Mouse (Mus musculus): ENCODE data around the gene Pigz. TPM values are rescaled to one million over a fixed set of nuclear protein-coding genes. Genes with fewer than 3 reads are reported as not detected.
"Not testable (repeated sequence)": the region's sequence is repeated elsewhere in the genome, so short reads cannot be mapped to it uniquely, and the experiment has no call there.

Gene Pigz
- total RNA-seq, 2 experiments from 2014 or later, result 20.3 to 23.5 TPM

DNA sequence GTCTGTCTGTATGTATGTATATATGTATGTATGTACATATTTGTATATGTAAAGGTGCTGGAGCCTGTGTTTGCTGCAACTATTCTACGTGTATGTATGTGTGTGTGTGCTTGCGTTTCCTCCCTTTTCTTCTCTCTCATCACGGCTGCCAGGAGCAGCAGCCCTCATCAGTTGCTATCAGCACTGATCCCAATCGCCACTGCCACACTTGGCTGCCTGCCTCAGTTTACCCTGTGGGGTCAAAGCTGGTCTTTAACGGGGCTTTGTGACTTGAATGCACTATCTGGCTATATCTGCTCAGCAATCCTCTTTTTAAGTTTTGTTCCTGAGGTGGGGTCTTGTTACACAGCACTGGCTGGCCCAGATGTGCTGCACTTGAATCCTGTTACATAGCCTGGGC is 6.2 kb upstream of the Pigz start:
- no peak for DNase-seq (ENCODE audit: low spot score in 2 of 2)

DNA sequence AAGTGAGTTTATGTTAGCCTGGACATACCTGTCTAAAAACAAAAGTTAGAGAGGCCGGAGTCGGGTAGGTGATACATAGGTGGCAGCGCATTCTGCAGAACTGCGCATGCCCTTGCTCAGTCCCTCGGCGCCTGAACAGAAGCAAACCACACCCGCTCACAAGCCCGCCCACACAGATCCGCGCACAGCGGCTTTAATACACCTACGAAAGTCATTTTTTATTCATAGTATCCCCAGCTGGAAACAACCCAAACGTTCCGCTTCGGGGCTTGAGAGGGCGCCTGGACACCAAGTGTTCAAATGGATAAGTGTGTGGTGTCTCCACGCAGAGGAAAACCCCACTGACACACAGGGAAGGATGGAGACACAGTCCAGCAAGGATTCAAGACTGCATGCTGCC is 2.3 kb upstream of the Pigz start:
- peak in 1 of 2 experiments; percentile 45 for DNase-seq (ENCODE audit: low spot score in 2 of 2)

DNA sequence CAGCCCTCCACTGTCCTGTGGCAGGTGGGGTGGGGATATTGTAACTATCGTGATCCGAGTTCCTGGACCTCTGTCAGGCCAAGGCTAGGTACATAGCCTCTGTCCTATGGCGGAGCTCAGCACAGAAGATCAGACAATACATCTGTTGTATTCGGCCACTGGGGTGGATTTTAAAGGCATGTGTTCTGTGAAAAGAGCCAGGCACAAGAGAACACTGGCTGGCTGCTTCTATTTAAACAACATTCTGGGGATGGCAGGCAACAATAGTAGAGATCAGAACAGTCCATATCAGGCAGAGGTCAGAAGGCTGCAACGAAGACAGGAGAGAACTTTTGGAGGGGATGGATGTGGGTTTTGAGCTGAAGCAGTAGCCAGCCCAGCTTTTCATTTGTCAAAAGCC is 1.4 kb upstream of the Pigz start:
- DNase-seq (ENCODE audit: low spot score in 2 of 2), result no peak

DNA sequence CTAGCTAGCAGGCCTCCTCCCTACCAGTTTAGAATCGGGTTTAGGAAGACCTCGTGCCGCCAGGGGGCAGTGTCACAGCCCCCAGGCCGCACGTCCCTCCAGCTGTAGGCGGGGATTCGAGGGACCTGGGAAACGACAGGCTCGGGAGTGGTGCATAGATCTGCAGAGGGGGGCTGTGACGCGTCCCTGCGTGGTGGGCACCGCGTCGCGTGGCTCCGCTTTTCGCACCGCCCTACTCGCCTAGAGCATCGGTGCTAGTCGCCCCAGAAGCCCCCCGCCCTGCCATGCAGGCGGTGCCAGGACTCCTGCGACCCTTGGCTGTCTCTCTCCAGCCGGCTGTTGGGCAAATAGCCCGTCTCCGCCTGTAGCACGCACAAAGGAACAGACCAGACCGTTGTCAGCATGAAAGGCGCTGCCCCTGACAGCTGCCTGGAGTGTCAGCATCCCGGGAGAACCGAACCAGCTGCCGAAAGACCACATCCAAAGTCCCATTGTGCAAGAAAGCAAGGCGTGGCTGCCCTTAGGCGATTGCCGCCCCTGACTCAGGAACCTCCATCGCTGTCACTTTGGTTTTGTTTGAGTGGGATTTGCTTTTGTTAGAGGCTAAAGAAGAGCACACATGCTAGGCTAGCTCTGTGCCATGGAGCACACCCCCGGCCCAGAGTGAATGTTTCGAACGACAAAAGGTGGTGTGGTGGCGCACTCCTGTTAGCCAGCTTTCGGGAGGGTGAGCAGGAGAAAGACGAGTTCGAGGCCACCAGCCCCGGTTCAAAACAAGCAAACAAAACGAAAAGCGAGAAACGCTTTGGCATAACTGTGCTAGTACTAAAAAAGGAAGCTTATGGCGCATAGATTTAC is 582 bp upstream of the Pigz start:
- DNase-seq (ENCODE audit: low spot score in 2 of 2), result peak; percentile 85 to 91

DNA sequence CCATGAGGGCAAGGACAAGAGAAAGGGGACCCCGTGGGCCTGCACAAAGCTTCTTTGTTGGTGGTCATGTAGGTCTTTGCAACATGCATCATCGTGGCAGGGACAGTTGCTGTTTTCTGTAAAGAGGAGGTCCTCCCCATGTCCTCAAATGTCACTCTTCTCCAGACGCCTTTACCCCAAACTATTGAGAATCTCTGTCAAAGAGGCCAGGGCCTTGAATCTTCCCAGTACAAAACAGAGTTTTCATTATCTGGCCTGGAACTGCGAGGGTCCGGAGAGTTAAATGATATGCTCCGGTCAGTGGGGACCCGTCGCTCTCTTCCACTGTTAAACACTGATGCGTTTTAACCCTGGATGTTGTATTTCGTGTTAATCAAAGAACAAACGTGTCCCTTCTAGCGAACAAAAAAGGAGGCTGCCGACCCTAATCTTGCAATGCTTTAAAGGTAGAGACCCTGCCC is 929 bp downstream of the Pigz start:
- DNase-seq (ENCODE audit: low spot score in 2 of 2), result no peak

DNA sequence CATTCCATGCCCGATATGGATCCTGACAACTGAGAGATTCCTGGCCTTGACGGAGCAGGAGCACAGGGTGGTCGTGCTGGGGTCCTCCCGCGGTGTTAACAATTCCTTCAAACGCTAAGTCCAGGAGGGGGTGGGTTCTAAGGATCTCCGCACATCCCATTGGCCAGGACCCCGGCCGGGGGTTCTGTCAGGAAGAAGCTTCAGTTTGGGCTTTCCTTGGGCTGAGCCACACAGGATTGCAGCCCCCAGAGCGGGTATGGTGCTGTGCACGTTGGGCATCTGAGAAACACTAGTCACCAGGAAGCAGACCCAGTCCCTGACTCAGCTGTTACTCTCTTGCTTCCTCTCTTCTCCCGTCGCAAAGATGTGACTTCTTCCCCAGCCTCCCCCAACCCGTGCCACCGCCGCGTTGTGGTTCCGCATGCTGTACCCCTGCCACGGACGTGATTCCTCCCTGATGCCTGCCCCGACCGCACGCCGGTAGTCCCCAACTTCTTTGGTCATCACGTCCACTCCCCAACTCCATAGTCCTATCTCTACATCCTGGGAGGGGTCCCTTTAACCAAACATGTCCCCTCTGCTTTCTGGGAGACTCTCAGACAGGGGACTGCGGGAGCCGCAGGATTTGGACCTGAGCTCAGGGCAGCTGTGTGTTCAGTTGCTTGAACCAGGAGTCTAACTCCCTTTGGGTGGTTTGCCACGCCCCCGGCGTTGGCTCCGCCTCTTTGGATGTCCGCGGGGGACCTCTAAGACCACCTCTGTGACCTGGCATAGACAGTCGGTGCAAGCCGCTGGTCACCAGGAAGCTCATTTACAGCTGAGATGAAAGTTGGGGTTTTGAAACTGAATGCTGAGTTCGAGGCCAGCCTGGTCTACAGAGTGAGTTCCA is 1.7 kb downstream of the Pigz start:
- DNase-seq (ENCODE audit: low spot score in 2 of 2), result peak; percentile 37 to 48

DNA sequence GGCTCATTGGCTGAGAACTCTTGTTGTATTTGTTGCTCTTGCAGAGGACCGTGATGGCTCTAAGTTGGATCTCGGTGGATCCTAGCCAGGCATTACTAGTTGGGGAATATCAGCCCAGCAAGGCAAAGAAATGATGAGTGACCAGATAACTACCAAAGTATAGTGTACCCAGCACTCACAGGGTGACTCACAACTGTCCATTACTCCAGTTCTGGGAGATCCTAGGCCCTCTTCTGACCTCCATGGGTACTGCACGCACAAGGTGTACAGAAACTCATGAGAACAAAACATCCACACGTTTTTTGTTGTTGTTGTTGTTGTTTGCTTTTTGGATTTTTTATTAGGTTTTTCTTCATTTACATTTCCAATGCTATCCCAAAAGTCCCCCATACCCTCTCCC is 2.9 kb downstream of the Pigz start:
- DNase-seq (ENCODE audit: low spot score in 2 of 2), result no peak

DNA sequence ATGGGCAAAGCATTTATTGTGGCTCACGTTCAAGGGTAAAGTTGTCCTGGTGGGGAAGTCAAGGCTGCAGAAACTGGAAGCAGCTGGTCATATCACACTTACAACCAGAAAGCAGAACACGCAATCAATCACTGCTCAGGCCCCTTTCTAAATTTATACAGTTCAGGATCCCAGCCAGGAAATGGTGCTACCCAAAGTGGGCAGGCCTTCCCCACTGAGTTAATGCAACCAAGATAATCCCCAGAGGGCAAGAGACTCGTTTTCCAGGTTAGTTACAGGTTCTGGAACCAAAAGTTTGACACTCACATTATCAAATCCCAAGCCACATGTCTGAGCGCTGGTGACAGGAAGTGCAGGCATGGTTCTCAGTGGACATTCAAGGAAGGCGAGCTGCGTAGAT is 5.2 kb downstream of the Pigz start:
- DNase-seq (ENCODE audit: low spot score in 2 of 2), result no peak

DNA sequence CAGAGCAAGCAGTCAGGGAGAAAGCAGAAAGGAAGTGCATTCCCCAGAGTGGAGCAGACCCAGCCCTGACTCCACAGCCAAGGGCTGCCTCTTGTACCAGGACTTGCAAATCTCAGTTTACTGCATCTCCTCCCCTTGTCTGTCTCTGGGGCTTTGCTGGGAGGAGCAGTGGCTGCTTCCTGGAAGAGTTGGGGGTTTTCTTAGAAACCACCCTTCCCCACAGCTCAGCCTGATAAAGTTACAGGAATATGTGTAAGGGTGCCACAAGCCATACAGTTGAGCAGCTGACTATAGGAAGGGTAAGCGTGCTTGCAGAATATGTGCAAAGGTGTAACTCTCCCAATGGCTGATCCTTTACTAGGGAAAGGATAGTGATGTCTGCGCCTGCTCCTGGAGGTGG is 6.9 kb downstream of the Pigz start:
- DNase-seq (ENCODE audit: low spot score in 2 of 2), result no peak

DNA sequence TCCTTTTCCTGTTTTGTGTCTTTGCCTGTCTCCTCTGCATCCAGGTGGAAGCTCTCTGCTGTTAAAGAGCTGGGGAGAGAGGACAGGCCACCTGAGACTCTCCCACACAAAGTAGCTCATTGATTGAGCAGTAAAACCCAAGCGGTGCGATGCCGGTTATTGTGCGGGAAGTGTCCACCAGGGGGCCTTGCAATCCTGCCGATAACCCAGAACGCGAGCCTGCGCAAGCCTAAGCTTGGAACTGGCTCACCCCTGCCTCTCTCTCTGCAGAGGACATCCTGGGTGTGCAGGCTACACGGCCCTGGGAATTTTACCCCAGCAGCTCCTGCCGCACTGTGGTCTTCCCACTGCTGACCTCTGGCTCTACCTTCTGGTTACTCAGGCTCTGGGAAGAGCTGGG is 10.3 kb downstream of the Pigz start:
- DNase-seq (ENCODE audit: low spot score in 2 of 2), result peak; percentile 84 to 85

DNA sequence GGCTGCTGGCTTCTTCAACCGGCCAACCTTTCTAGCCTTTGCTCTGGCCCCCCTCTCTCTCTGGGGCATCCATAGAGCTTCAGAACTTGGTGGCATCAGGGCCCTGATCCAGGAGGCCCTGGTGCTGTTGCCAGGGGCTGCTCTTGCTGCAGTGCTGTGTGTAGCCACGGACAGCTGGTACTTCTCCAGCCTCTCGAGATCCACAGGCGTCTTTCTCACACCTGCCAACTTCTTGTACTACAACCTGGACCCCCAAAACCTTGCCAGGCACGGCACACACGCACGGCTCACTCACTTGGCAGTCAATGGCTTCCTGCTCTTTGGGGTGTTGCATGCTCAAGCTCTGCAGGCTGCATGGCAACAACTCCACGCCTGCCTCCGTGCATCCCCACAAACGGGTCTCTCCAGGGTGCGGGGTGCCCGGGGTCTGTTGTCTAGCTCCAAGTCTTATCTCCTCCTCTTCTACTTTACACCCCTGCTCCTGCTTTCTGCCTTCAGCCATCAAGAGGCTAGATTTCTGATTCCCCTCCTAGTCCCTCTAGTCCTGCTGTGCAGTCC is 11.1 kb downstream of the Pigz start:
- no peak for DNase-seq (ENCODE audit: low spot score in 2 of 2)

DNA sequence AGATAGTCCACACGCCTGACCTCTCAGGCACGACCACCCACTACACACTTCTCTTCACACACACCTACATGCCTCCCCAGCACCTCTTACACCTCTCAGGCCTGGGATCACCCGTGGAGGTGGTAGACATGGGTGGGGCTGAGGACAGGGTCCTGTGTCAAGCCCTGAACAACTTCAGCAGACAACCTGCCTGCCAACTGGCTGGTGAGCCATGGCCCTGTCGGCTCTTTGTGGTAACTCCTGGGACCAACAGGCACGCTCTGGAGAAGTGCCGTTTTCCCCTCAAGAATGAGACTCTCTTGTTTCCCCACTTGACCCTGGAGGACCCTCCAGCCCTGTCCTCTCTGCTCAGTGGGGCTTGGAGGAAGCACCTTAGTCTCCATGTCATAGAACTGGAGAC is 11.7 kb downstream of the Pigz start:
- DNase-seq (ENCODE audit: low spot score in 2 of 2), result no peak

DNA sequence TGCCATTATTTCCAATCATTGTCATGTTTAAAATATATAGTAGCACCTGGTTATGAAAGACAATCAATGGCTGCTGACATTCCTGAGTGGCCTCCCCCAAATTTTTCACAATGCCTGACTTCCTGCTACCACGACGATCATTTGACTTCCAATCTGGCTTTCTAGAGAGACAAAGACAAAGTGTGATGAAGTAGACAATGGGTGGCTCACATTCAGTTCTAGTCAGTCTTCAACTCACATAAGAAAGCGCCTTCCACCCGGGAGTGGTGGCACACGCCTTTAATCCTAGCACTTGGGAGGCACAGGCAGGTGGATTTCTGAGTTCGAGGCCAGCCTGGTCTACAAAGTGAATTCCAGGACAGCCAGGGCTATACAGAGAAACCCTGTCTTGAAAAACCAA is 12.3 kb downstream of the Pigz start:
- not testable (repeated sequence) for DNase-seq (ENCODE audit: low spot score in 2 of 2)

DNA sequence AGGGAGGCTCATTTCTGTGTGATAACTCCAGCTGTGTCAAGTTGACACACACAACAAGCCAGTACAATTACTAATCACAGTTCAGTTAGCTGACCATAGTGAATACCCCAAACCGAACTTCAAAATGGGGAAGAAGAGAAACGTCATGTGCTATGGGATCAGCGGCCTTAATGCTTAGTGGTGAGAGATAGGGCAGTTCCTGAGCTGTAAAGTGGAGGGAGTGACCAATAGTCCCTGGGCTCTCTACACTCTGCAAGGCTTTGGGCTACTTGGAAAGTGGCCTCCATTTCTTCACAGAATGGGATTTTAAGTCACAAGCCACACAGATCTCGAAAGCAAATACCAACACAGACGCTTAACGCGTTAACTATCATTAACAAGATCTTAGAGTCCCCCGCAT is 13.7 kb downstream of the Pigz start:
- DNase-seq (ENCODE audit: low spot score in 2 of 2), result no peak

DNA sequence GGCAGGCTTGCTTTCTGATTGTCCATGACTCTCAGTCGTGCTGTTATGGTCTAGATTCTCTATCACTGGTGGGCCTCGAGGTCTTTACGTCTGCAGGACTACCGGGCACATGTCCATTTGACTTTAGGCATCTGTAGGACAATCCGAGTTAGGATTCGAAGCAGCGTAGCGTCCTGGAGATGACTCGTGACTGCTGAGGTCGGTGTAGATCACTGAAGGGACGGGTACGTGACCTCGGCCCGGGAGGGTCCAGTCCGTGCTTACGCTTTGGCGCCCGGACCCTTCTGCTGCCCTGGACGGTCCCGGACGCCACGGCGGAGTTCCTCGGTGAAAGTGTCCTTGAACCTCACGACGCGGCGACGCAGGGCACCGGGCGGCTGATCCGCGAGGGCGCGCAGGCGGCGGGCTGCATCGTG is 14.3 kb downstream of the Pigz start:
- peak in 1 of 2 experiments; percentile 15 for DNase-seq (ENCODE audit: low spot score in 2 of 2)

DNA sequence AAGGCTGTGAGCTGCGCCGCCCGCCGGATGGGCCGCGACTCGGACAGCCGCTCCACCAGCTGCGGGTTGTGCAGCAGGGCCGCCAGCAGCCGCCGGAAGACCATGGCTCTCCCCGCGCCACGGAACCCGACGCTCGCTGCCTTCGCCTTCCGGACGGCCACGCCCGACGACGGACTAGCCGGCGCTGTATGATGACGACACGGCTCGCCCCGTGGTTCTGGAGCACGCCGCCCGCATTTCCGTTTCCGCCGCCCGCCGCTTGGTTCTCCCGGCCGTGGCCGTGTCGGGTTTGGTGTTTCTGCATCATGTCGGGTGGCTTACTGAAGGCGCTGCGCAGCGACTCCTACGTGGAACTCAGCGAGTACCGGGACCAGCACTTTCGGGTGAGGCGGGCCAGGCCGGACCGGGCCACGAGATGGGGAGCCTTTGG is 14.7 kb downstream of the Pigz start, which contains the start of the genes 0610012G03Rik and Ncbp2:
Gene 0610012G03Rik (minus strand): TSS at position 150 of the 430 bp plus-strand sequence.
Gene Ncbp2 (plus strand): TSS at position 169 of the 430 bp plus-strand sequence.
- DNase-seq (ENCODE audit: low spot score in 2 of 2), result peak; percentile 98

DNA sequence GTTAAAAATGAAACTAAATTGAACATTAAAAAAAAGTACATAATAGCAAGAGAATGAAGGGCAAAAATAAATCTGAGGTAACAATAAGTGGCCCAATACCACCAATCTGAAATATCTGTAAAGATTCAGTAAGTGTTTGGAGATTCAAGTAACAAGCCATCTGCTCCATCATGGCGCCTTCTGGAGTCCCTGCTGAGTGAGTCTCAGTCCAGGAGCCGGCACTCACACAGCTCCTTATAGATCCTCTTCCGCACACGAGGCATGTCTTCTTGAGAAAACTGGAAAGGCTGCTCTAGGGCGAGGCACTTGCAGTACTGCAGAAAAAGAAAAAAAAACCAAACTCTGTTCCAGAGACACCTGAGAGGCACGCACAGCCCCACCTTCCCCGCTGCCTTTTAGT is 29.6 kb downstream of the Pigz start:
- peak in 1 of 2 experiments; percentile 32 for DNase-seq (ENCODE audit: low spot score in 2 of 2)

DNA sequence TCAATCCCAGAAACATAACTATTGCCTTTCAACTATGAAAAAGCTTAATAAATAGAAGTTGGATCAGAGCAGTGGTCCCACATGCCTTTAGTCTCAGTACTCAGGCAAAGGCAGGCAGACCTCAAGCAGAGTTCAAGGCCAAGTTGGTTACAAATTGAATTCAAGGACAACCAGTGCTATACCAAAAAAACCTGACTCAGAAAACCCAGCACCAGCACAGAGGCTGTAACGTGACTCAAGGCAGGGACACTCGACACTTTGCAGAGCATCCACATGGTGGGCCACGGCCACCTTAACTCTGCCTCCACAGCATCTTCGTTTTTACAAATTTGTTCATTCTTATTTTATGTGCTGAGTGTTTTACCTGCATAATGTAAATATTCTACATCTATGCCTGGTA is 41.6 kb downstream of the Pigz start:
- DNase-seq (ENCODE audit: low spot score in 2 of 2), result no peak

DNA sequence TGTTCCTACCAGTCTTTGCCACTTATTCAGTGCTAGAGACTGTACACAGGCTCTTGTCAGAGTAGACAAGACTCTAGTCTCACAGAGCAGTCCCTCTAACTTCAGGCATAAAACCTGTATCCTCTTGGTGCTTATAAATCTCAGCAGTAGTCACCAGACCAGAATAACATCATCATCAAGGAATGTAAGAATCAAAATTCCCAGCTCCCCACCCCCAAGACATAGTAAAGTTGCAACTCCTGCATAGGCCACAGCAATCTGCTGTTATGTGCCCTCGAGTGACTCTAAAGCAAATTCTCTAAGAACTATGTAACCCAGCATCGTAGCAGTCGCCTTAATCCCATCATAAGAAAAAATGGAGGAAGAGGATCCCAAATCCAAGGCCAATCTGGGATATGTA is 45.9 kb downstream of the Pigz start:
- DNase-seq (ENCODE audit: low spot score in 2 of 2), result no peak

DNA sequence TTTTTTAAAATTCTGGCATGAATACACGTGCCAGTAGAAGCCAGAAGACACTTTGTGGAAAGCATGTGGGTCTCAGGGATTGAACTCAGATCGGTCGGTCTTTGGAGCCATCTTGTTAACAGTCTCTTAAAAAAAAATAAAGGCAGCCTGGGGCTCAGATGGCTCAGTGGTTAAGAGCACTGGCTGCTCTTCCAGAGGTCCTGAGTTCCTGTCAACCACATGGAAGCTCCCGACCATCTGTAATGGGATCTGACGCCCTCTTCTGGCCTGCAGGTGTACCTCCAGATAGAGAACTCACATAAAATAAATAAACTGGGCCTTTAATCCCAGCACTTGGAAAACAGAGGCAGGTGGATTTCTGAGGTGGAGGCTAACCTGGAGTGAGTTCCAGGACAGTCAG is 47.3 kb downstream of the Pigz start:
- DNase-seq (ENCODE audit: low spot score in 2 of 2), result no peak

DNA sequence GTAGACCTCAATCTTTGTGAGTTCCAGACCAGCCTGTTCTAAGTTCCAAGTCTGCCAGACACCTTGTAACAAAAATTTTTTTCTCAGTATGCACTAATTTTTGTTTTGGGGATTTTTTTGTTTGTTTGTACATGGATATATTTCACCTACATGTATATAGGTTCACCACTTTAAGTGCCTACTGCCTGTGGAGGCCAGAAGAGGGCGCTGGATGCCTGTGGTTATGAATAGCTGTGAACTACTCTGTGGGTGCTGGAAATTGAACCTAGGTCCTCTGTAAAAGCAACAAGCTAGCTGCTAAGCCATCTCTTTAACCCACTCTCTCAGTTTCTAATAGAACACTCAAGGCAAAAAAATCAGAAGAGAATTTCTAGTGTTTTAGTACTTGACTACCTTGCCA is 58.4 kb downstream of the Pigz start:
- DNase-seq (ENCODE audit: low spot score in 2 of 2), result no peak

DNA sequence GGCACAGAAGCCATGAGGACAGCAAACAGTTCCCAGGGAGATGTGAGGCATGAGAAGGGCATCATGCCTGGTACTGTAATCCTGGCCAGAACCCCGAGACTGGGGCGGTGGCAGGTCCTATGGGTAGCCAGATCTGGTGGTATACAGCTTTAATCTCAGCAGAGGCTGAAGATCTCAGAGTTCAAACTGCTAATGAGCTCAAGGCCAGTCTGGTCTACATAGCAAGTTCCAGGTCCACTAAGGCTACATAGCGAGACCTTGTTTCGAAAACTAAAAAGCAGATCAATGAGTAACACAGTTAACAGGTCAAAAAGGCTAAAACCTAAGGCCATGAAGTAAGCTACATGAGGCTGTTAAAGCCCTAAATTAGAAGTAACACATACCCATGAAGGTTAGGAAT is 59.5 kb downstream of the Pigz start:
- DNase-seq (ENCODE audit: low spot score in 2 of 2), result no peak
